Mouse (Mus musculus): ENCODE data around the gene Bri3. TPM values are rescaled to one million over a fixed set of nuclear protein-coding genes. Genes with fewer than 3 reads are reported as not detected.

Gene Bri3
- polyA plus RNA-seq, 1 experiment from 2014 or later: 128 TPM

GRCm38 (mm10) chr5:144491308-144491707 lies 247.1 kb downstream of the Bri3 start:
- no peaks in the 10 kb centered on the region for H3K36me3 ChIP-seq (ENCODE audit: control insufficient read depth, insufficient read depth, low read length)
- H3K4me2 ChIP-seq (ENCODE audit: low read depth, severe bottlenecking): no peak overlapping the region
- no peak overlapping the region for H3K27ac ChIP-seq (replicated peaks; ENCODE audit: low read depth, low read length)
- ATAC-seq (ENCODE audit: insufficient number of reproducible peaks, low FRiP score, low TSS enrichment, low read depth) (no peak), DNase-seq (ENCODE audit: low spot score) (peak; percentile 61)
- H3K9me3 ChIP-seq (ENCODE audit: control insufficient read depth, low read length): no peaks in the 10 kb centered on the region
- no peak overlapping the region for H3K9ac ChIP-seq (ENCODE audit: low read length)
- H3K4me3 ChIP-seq (ENCODE audit: low read depth, low read length): no peak overlapping the region
- no peaks in the 10 kb centered on the region for H3K4me1 ChIP-seq (ENCODE audit: control insufficient read depth, insufficient read depth, low read length)
- H3K27me3 ChIP-seq (ENCODE audit: control insufficient read depth, insufficient read depth, low read length): no peaks in the 10 kb centered on the region
- 16% methylated on average over 6 of the region's 6 CpGs for WGBS

Other genes with a start within 250 kb of the Bri3 start
- gene Ccz1, start 229.6 kb upstream of the Bri3 start, polyA plus RNA-seq (2014; fragmentation: Nextera tagmentation; extraction: Ambion mirVana): 110 and 113 TPM in 2 replicates
- gene Ocm, start 217.8 kb upstream of the Bri3 start, polyA plus RNA-seq (2014; fragmentation: Nextera tagmentation; extraction: Ambion mirVana): not detected in 2 replicates
- gene Lmtk2, start 144.0 kb upstream of the Bri3 start, polyA plus RNA-seq (2014; fragmentation: Nextera tagmentation; extraction: Ambion mirVana): 4.4 and 4.6 TPM in 2 replicates
- 0.06 and 0.15 TPM in 2 replicates for gene Bhlha15, start 54.2 kb upstream of the Bri3 start, polyA plus RNA-seq (2014; fragmentation: Nextera tagmentation; extraction: Ambion mirVana)
- 11.3 and 13.5 TPM in 2 replicates for gene Tecpr1, start 20.8 kb upstream of the Bri3 start, polyA plus RNA-seq (2014; fragmentation: Nextera tagmentation; extraction: Ambion mirVana)
- gene Baiap2l1, start 113.7 kb downstream of the Bri3 start, polyA plus RNA-seq (2014; fragmentation: Nextera tagmentation; extraction: Ambion mirVana): 3.8 and 4.0 TPM in 2 replicates